Mouse (Mus musculus) forebrain, embryonic 16.5 days (tissue): ENCODE results near the gene Ppif. TPM values are rescaled to one million over a fixed set of nuclear protein-coding genes. Genes with fewer than 3 reads are reported as not detected.

Experiments used
- ATAC-seq: fragments of 200-750 bp; cut with Nextera tagmentation; 2 replicates; pipeline ENCODE4 v1.8.0; 2017; ENCODE audit warnings: mild to moderate bottlenecking, moderate library complexity
- H3K27ac ChIP-seq: fragments of 300-500 bp; sonication (generic); 2 replicates; pipeline ENCODE4 v1.5.1; 2014; ENCODE audit warnings: low read length, control low read depth
- H3K27me3 ChIP-seq: fragments of 300-500 bp; sonication (generic); replicated peaks from 2 replicates; pipeline ENCODE4 v1.6.1; 2014; ENCODE audit warnings: low read length; ENCODE audit not compliant: control insufficient read depth, insufficient read depth
- H3K36me3 ChIP-seq: fragments of 300-500 bp; sonication (generic); 2 replicates; pipeline ENCODE4 v1.6.1; 2014; ENCODE audit not compliant: control insufficient read depth, insufficient read depth
- H3K4me1 ChIP-seq: fragments of 300-500 bp; sonication (generic); replicated peaks from 2 replicates; pipeline ENCODE4 v1.6.1; 2014; ENCODE audit warnings: low read length; ENCODE audit not compliant: control insufficient read depth, insufficient read depth
- H3K4me2 ChIP-seq: fragments of 300-500 bp; sonication (generic); 2 replicates; pipeline ENCODE4 v1.6.1; 2014; ENCODE audit warnings: mild to moderate bottlenecking, low read length, control low read depth
- H3K4me3 ChIP-seq: fragments of 300-500 bp; sonication (generic); replicated peaks from 2 replicates; pipeline ENCODE4 v1.5.1; 2014; ENCODE audit warnings: mild to moderate bottlenecking, low read length, control low read depth
- H3K9ac ChIP-seq: fragments of 300-500 bp; sonication (generic); replicated peaks from 2 replicates; pipeline ENCODE4 v1.6.1; 2014; ENCODE audit warnings: low read depth, low read length, control low read depth
- H3K9me3 ChIP-seq: fragments of 300-500 bp; sonication (generic); 2 replicates; pipeline ENCODE4 v1.6.1; 2016; ENCODE audit warnings: low read length; ENCODE audit not compliant: control insufficient read depth
- WGBS: fragments of 180-500 bp; shearing (Covaris S2); extraction: QIAGEN DNeasy Blood & Tissue Kit; methylation state at CpG from one replicate; pipeline ENCODE4 v1.1.7; 2014; 5-methylcytosine and 5-hydroxymethylcytosine counted together
- polyA plus RNA-seq: library from polyadenylated mRNA; unstranded; fragments of >200 nt; fragmentation: Nextera tagmentation; extraction: Ambion mirVana; gene quantifications from 2 replicates; pipeline ENCODE4 v1.2.1, GENCODE M21; 2015

Gene Ppif
- polyA plus RNA-seq, 1 experiment from 2014 or later: 26.3 TPM

DNA sequence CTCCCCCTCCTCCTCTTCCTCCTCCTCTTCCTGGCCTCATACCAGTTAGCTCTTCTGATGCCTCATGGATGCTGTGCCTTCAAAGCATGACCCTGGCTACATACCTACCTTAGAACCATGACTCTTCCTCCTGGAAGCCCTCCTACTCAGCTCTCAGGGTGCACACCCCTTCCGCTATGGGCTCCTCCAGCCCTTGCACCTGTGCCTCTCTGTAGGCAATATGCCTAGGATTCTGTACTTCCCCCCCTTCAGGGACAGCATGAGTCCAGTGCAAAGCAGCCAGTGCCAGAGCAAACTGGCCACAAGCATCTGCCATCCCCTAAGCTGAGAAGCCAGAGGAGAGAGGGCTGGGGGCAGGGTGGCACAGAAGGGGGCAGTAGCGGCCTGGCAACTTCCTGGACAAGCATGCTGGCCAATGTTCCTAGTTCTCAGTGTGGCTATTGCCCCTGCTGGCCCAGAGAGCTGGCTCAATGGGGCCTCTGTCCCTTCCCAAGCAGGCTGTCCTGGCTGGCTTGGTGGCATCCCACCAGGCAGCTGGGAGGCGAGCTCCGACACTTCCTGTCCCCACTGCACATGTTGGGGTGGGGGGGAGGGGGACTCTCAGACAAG lies 46.1 kb downstream of the Ppif start:
- H3K9ac ChIP-seq: no peak overlapping the region
- no peak overlapping the region for H3K27ac ChIP-seq
- no peak overlapping the region for H3K4me2 ChIP-seq
- H3K27me3 ChIP-seq: no peaks in the 10 kb centered on the region
- H3K4me3 ChIP-seq: no peak overlapping the region
- ATAC-seq: peak; percentile 29; the same call in 1 of the 2 replicates
- no peaks in the 10 kb centered on the region for H3K36me3 ChIP-seq
- WGBS: 68% methylated on average over 4 of the region's 4 CpGs
- peaks cover 12% of the 10 kb centered on the region for H3K4me1 ChIP-seq
- H3K9me3 ChIP-seq: no peaks in the 10 kb centered on the region

DNA sequence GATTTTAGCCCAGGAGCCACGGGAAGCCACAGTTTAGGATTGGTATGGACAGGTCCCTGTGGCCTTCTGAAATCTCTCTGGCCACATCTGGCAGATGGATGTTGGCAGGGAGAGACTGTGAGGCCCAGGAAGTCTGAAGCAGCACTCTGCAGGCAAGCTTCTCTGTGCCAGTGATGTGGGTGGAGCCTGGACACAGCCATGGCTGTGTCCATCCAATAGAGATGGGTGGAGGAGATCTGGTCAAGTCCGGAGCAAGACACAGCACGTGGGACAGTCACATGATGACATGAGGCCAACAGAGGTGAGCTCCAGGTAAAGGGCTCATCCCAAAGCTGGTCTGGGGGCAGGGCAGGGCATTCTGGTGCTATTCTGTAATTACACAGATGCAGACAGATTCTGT lies 47.3 kb downstream of the Ppif start:
- Histone ChIP-seq H3K9ac (no peak overlapping the region), H3K4me2 (no peak overlapping the region), H3K4me3 (no peak overlapping the region), H3K27ac (no peak overlapping the region), H3K36me3 (no peaks in the 10 kb centered on the region), H3K27me3 (no peaks in the 10 kb centered on the region), H3K9me3 (no peaks in the 10 kb centered on the region), H3K4me1 (peaks cover 8% of the 10 kb centered on the region)
- 67% methylated on average over 3 of the region's 3 CpGs for WGBS
- no peak for ATAC-seq

DNA sequence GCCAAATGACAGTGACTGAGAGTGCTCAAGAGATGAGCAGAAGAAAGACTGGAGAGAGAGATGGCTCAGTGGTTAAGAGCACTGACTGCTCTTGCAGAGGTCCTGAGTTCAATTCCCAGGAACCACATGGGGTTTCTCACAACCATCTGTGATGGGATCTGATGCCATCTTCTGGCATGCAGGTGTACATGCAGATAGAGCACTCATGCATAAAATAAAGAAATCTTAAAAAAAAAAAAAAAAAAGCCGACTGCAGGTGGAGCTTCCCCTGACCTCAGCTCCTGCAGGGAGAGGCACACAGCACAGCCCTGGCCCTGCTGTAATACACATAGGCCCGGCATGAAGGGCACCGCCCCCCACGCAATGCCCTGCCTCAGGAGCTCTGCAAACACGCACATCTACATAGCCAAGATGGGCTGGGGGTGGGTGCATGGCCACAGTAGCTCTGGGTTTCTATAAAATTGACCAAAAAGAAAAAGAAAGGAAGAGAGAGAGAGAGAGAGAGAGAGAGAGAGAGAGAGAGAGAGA lies 48.0 kb downstream of the Ppif start:
- no peaks in the 10 kb centered on the region for H3K9me3 ChIP-seq
- no peak overlapping the region for H3K27ac ChIP-seq
- ATAC-seq: no peak
- H3K27me3 ChIP-seq: no peaks in the 10 kb centered on the region
- no peak overlapping the region for H3K4me3 ChIP-seq
- no peak overlapping the region for H3K4me2 ChIP-seq
- no peaks in the 10 kb centered on the region for H3K36me3 ChIP-seq
- WGBS: 62% methylated on average over 5 of the region's 5 CpGs
- H3K4me1 ChIP-seq: peaks cover 1% of the 10 kb centered on the region; the same call in 1 of the 2 replicates
- no peak overlapping the region for H3K9ac ChIP-seq

DNA sequence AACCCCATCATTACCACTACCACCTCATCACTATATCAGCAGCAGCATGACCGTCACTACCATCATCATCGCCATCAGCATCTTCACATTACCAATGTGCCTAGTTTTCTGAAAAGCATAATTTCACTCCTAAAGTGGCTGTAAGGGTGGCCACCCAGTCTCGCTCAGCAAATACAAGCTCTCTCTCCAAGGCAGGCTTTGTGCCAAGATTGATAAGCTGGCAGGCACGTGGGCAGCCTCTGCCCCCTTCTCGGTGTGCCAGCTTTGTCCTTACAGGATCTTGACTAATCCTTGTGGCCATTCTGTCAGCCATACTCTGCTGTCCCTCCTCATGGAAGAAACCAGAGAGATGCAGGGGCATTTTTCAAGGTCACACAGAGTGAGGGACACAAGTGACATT lies 49.0 kb downstream of the Ppif start:
- 75% methylated on average over 5 of the region's 5 CpGs for WGBS
- Histone ChIP-seq H3K27ac (no peak overlapping the region), H3K9me3 (no peaks in the 10 kb centered on the region), H3K27me3 (no peaks in the 10 kb centered on the region), H3K36me3 (no peaks in the 10 kb centered on the region), H3K4me3 (no peak overlapping the region), H3K9ac (no peak overlapping the region), H3K4me1 (no peaks in the 10 kb centered on the region; the same call in 1 of the 2 replicates), H3K4me2 (no peak overlapping the region)
- ATAC-seq: no peak

DNA sequence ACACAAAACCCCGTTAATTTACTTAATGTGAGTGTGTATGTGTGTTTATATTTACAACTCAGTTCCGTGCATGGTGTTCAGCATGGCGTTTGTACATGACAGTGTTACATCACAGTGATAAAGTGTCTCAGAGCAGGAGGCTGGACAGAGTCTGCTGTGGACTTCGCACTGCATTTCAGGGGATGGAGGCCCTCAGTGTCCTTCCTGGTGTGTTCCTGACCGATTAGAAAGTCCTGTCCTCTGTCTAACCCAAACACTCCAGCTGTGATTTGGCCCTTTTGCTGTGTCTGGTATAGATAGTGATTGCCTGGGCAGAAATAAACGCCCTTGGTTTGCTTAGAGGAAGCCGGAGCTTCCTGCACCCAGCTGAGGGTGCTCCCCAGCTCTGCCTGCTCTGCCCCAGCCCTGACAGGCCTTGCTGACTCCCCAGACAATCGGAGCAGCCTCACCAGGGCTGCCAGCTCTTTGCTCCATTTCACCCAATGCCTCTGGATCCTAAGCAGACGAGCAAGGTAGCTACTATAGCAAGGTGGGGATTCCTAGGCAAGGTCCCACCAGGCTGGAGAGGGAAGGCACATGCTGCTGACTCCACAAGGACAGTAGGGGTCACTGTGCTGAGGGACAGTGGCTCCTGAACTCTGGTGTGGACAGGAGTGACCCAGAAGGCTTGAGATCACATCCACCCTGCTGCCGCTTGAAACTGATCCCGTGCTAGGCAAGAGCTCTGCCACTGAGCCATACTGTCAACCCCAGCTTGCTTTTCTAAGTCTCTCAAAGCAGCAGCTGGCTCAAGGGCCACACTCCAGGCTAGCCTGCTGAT lies 51.6 kb downstream of the Ppif start:
- 68% methylated on average over 11 of the region's 11 CpGs for WGBS
- H3K36me3 ChIP-seq: no peaks in the 10 kb centered on the region
- H3K4me1 ChIP-seq: no peaks in the 10 kb centered on the region
- no peak overlapping the region for H3K9ac ChIP-seq
- no peak overlapping the region for H3K4me2 ChIP-seq
- no peaks in the 10 kb centered on the region for H3K27me3 ChIP-seq
- H3K27ac ChIP-seq: no peak overlapping the region
- ATAC-seq: no peak
- H3K4me3 ChIP-seq: no peak overlapping the region
- H3K9me3 ChIP-seq: no peaks in the 10 kb centered on the region

DNA sequence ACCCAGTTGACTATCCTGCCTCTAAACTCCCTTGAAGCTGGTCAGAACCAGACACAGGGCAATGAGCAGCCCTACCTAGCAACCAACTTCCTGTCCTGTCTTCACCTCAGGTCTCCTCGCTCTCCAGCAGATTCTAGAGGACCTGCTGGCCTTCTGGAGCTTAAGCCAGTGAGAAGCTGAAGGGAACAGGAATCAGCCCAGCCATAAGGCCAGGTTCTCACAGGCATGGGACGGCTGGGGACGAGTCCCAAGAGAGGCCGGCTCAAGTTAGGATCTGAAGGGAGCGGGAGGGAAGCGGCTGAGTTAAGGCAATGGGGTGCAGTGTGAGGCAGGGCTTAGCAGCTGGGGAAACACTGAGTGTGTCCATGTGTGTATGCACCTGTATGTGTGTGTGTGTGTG lies 52.4 kb downstream of the Ppif start:
- H3K27me3 ChIP-seq: no peaks in the 10 kb centered on the region
- no peaks in the 10 kb centered on the region for H3K4me1 ChIP-seq
- ATAC-seq: no peak
- 91% methylated on average over 6 of the region's 6 CpGs for WGBS
- H3K4me2 ChIP-seq: no peak overlapping the region
- no peak overlapping the region for H3K9ac ChIP-seq
- H3K4me3 ChIP-seq: no peak overlapping the region
- no peaks in the 10 kb centered on the region for H3K9me3 ChIP-seq
- H3K27ac ChIP-seq: no peak overlapping the region
- H3K36me3 ChIP-seq: no peaks in the 10 kb centered on the region

DNA sequence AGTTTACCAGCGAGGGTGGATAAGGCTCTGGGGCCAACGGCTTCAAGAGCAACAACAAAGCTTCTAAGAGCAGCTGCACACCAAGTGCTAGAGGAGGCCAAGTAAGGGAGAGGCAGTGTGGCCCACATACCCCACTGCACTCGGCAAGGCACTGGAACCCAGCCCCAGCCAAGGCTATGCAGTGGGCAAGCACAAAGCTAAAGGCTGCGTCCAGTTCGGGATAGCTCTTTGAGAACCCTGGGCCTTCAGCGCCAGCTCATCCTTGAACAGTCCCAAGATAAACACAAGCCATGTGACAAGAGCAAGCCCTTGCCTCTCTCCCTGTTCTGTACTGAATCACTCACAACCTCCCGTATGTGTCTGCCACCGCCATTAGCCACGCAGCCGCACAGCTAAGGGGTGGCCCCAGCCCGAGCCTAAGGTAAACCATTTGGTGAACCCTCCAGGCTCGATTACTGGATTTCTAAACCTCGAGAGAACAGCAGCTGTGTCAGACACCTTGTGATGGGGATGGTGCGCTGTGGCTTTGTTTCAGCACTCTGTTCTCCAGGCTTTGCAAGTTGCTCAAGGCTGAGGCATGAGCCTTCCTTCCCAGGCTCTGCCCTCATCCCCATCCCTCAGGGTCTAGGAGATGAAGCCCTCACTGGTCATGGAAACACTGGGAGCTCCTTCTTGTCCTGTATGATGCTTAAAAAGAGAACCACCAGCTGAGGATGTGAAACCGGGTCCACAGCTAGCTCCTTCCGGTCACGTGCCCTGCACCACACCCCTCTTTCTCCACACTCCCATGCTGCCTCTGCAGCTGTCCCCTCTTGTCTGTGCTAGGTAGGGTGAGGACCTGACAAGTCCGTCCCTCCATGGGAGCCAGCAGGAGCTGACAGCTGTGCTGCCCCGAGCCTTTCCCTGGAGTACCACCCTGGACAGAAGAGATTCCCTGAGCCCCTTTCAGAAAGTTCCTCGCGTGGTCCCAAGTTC lies 53.3 kb downstream of the Ppif start:
- no peak for ATAC-seq
- no peaks in the 10 kb centered on the region for H3K36me3 ChIP-seq
- WGBS: 84% methylated on average over 21 of the region's 21 CpGs

DNA sequence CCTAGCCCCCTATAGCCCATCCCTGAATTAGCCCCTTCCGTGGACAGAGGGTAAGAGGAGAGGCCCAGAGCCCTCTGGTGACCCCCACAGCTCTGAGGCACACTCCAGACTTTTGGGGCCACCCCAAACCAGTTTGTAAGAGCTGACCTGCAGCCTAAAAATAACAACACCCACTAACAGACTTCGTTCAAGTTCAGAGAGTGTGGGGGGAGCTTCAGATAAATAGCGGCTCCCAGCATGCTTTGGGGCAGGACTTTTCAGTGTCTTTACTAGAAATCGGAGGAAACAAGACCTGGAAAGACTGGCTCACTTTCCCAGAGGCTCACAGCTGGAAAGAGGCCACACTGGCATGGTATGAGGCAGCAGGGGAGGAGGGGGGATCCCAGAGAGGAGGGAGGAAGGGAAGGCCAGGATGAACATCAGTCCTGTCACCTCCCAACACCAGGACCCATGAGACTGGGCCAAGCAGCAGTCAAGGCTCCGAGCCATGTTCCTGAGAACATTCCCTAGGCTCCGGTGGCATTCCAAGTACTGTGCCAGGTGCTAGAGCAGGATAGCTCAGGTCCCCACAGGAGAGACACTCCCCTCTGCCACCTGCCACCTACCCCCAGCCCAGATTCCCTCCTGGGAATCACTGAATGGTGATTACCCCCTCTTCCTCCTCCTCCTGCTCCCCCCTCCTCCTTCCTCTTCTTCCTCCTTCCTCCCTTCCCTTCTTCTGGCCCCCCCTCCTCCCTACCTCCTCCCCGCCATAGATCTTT lies 54.2 kb downstream of the Ppif start:
- 75% methylated on average over 7 of the region's 7 CpGs for WGBS
- no peak for ATAC-seq
- H3K27ac ChIP-seq: no peak overlapping the region
- no peak overlapping the region for H3K9ac ChIP-seq
- H3K4me3 ChIP-seq: no peak overlapping the region
- no peak overlapping the region for H3K4me2 ChIP-seq
- H3K36me3 ChIP-seq: no peaks in the 10 kb centered on the region
- H3K9me3 ChIP-seq: no peaks in the 10 kb centered on the region
- no peaks in the 10 kb centered on the region for H3K4me1 ChIP-seq
- no peaks in the 10 kb centered on the region for H3K27me3 ChIP-seq

More for the DNA sequence above, 53.3 kb downstream of the Ppif start:
- Histone ChIP-seq H3K27ac (no peak overlapping the region), H3K9me3 (no peaks in the 10 kb centered on the region), H3K4me3 (no peak overlapping the region), H3K27me3 (no peaks in the 10 kb centered on the region), H3K9ac (no peak overlapping the region), H3K4me2 (no peak overlapping the region), H3K4me1 (no peaks in the 10 kb centered on the region)
